Mouse (Mus musculus): ENCODE data around the gene Coq4. TPM values are rescaled to one million over a fixed set of nuclear protein-coding genes. Genes with fewer than 3 reads are reported as not detected.

The Coq4 gene
- 192 and 202 TPM in 2 replicates for polyA plus RNA-seq (2012; rRNA removed; ENCODE audit: low replicate concordance)

GRCm38 (mm10) chr2:29787104-29787917 lies at the start of gene Coq4:
Gene Coq4 (plus strand): TSS chr2:29787493.

GRCm38 (mm10) chr2:29751497-29751896 lies 35.8 kb upstream of the Coq4 start, which contains the start of gene Gm13420:
Gene Gm13420 (minus strand): TSS chr2:29751685.

GRCm38 (mm10) chr2:29787937-29788681 lies 816 bp downstream of the Coq4 start, which contains the start of gene Trub2:
Gene Trub2 (minus strand): TSS chr2:29788502.

GRCm38 (mm10) chr2:29802075-29802826 lies 15.0 kb downstream of the Coq4 start, which contains the start of gene Slc27a4:
Gene Slc27a4 (plus strand): TSS chr2:29802634.

GRCm38 (mm10) chr2:29820025-29820817 lies 32.9 kb downstream of the Coq4 start, which contains the start of gene Urm1:
Gene Urm1 (plus strand): TSS chr2:29820075.

Other genes starting within 250 kb of the Coq4 start
- 19.4 and 22.6 TPM in 2 replicates for gene Rapgef1, start 167.8 kb upstream of the Coq4 start, polyA plus RNA-seq (2012; rRNA removed; ENCODE audit: low replicate concordance)
- gene Gm13420, start 35.8 kb upstream of the Coq4 start, polyA plus RNA-seq (2012; rRNA removed; ENCODE audit: low replicate concordance) = 0.70 and 2.1 TPM in 2 replicates
- gene Gm13547, start 28.2 kb upstream of the Coq4 start, polyA plus RNA-seq (2012; rRNA removed; ENCODE audit: low replicate concordance) = not detected in 2 replicates
- 21.0 and 31.9 TPM in 2 replicates for gene Trub2, start 1.0 kb downstream of the Coq4 start, polyA plus RNA-seq (2012; rRNA removed; ENCODE audit: low replicate concordance)
- 251 and 1,003 TPM in 2 replicates for gene Slc27a4, start 15.1 kb downstream of the Coq4 start, polyA plus RNA-seq (2012; rRNA removed; ENCODE audit: low replicate concordance)
- gene Urm1, start 32.6 kb downstream of the Coq4 start, polyA plus RNA-seq (2012; rRNA removed; ENCODE audit: low replicate concordance) = 51.0 and 51.8 TPM in 2 replicates
- gene Cercam, start 81.7 kb downstream of the Coq4 start, polyA plus RNA-seq (2012; rRNA removed; ENCODE audit: low replicate concordance) = 3.5 and 5.8 TPM in 2 replicates
- 9.2 and 13.0 TPM in 2 replicates for gene Odf2, start 101.7 kb downstream of the Coq4 start, polyA plus RNA-seq (2012; rRNA removed; ENCODE audit: low replicate concordance)
- gene Gle1, start 147.9 kb downstream of the Coq4 start, polyA plus RNA-seq (2012; rRNA removed; ENCODE audit: low replicate concordance) = 5.0 and 6.3 TPM in 2 replicates
- gene Sptan1, start 178.1 kb downstream of the Coq4 start, polyA plus RNA-seq (2012; rRNA removed; ENCODE audit: low replicate concordance) = 69.7 and 87.6 TPM in 2 replicates